Mouse (Mus musculus): Measurements from ENCODE around the gene Hmg20b. TPM values are rescaled to one million over a fixed set of nuclear protein-coding genes. Genes with fewer than 3 reads are reported as not detected.
A peak's percentile ranks its signal among the peaks of the same experiment; 100 is the strongest.

The Hmg20b gene
- polyA plus RNA-seq, 1 experiment from 2014 or later: 81.9 TPM

- peaks cover 73% of the 10 kb centered on the region for H3K36me3 ChIP-seq
- H3K27me3 ChIP-seq (replicated peaks): no peaks in the 10 kb centered on the region
- ATAC-seq (ENCODE audit: extremely low read depth, insufficient number of reproducible peaks, low FRiP score, low TSS enrichment): no peak
- no peaks in the 10 kb centered on the region for H3K9me3 ChIP-seq
- 87% methylated on average over 16 of the region's 16 CpGs for WGBS
- no peak overlapping the region for H3K4me2 ChIP-seq
- no peak overlapping the region for H3K4me3 ChIP-seq
- H3K9ac ChIP-seq: no peak overlapping the region
- no peak overlapping the region for H3K27ac ChIP-seq (replicated peaks)
- peaks cover 39% of the 10 kb centered on the region for H3K4me1 ChIP-seq
Measured at GRCm38 (mm10) chr10:81315587-81315986, 34.7 kb downstream of the Hmg20b start.

GRCm38 (mm10) chr10:81314201-81314600 lies 36.1 kb downstream of the Hmg20b start:
- H3K9me3 ChIP-seq: no peaks in the 10 kb centered on the region
- no peak overlapping the region for H3K4me2 ChIP-seq
- no peak overlapping the region for H3K4me3 ChIP-seq
- H3K9ac ChIP-seq: no peak overlapping the region
- peaks cover 32% of the 10 kb centered on the region for H3K4me1 ChIP-seq
- peaks cover 87% of the 10 kb centered on the region for H3K36me3 ChIP-seq
- H3K27ac ChIP-seq (replicated peaks): no peak overlapping the region
- no peaks in the 10 kb centered on the region for H3K27me3 ChIP-seq (replicated peaks)
- 81% methylated on average over 7 of the region's 7 CpGs for WGBS
- no peak for ATAC-seq (ENCODE audit: extremely low read depth, insufficient number of reproducible peaks, low FRiP score, low TSS enrichment)

- Histone ChIP-seq H3K27ac (replicated peaks) (no peak overlapping the region), H3K9ac (no peak overlapping the region), H3K4me1 (peaks cover 25% of the 10 kb centered on the region), H3K4me2 (no peak overlapping the region), H3K27me3 (replicated peaks) (no peaks in the 10 kb centered on the region), H3K36me3 (peaks cover 90% of the 10 kb centered on the region), H3K9me3 (no peaks in the 10 kb centered on the region), H3K4me3 (no peak overlapping the region)
- 93% methylated on average over 13 of the region's 13 CpGs for WGBS
- no peak for ATAC-seq (ENCODE audit: extremely low read depth, insufficient number of reproducible peaks, low FRiP score, low TSS enrichment)
Measured at GRCm38 (mm10) chr10:81313581-81313980, 36.7 kb downstream of the Hmg20b start.

GRCm38 (mm10) chr10:81309571-81309970 lies 40.7 kb downstream of the Hmg20b start:
- H3K27ac ChIP-seq (replicated peaks): no peak overlapping the region
- H3K9ac ChIP-seq: no peak overlapping the region
- H3K27me3 ChIP-seq (replicated peaks): no peaks in the 10 kb centered on the region
- ATAC-seq (ENCODE audit: extremely low read depth, insufficient number of reproducible peaks, low FRiP score, low TSS enrichment): no peak
- 89% methylated on average over 5 of the region's 5 CpGs for WGBS
- no peaks in the 10 kb centered on the region for H3K9me3 ChIP-seq
- peaks cover 91% of the 10 kb centered on the region for H3K36me3 ChIP-seq
- peaks cover 6% of the 10 kb centered on the region for H3K4me1 ChIP-seq
- H3K4me3 ChIP-seq: no peak overlapping the region
- H3K4me2 ChIP-seq: no peak overlapping the region

- Histone ChIP-seq H3K9me3 (no peaks in the 10 kb centered on the region), H3K4me3 (no peak overlapping the region), H3K4me1 (peaks cover 32% of the 10 kb centered on the region), H3K36me3 (peaks cover 66% of the 10 kb centered on the region), H3K9ac (no peak overlapping the region), H3K27me3 (replicated peaks) (no peaks in the 10 kb centered on the region), H3K4me2 (no peak overlapping the region), H3K27ac (replicated peaks) (no peak overlapping the region)
- ATAC-seq (ENCODE audit: extremely low read depth, insufficient number of reproducible peaks, low FRiP score, low TSS enrichment): no peak
- whole genome bisulfite sequencing: 90% methylated on average over 21 of the region's 21 CpGs
Measured at GRCm38 (mm10) chr10:81306837-81307682, 43.2 kb downstream of the Hmg20b start.

GRCm38 (mm10) chr10:81306173-81306668 lies 44.1 kb downstream of the Hmg20b start:
- Histone ChIP-seq H3K9ac (no peak overlapping the region), H3K4me2 (no peak overlapping the region), H3K36me3 (peaks cover 57% of the 10 kb centered on the region), H3K4me3 (no peak overlapping the region), H3K9me3 (no peaks in the 10 kb centered on the region), H3K27me3 (replicated peaks) (no peaks in the 10 kb centered on the region), H3K4me1 (peaks cover 40% of the 10 kb centered on the region), H3K27ac (replicated peaks) (no peak overlapping the region)
- 94% methylated on average over 12 of the region's 12 CpGs for WGBS
- no peak for ATAC-seq (ENCODE audit: extremely low read depth, insufficient number of reproducible peaks, low FRiP score, low TSS enrichment)

GRCm38 (mm10) chr10:81305663-81306062 lies 44.6 kb downstream of the Hmg20b start:
- Histone ChIP-seq H3K4me3 (no peak overlapping the region), H3K9ac (no peak overlapping the region), H3K27me3 (replicated peaks) (no peaks in the 10 kb centered on the region), H3K4me2 (no peak overlapping the region), H3K27ac (replicated peaks) (no peak overlapping the region), H3K9me3 (no peaks in the 10 kb centered on the region), H3K4me1 (peaks cover 46% of the 10 kb centered on the region), H3K36me3 (peaks cover 52% of the 10 kb centered on the region)
- 90% methylated on average over 14 of the region's 14 CpGs for WGBS
- no peak for ATAC-seq (ENCODE audit: extremely low read depth, insufficient number of reproducible peaks, low FRiP score, low TSS enrichment)

- no peak for ATAC-seq (ENCODE audit: extremely low read depth, insufficient number of reproducible peaks, low FRiP score, low TSS enrichment)
- Histone ChIP-seq H3K27me3 (replicated peaks) (no peaks in the 10 kb centered on the region), H3K4me2 (no peak overlapping the region), H3K27ac (replicated peaks) (no peak overlapping the region), H3K9ac (no peak overlapping the region), H3K36me3 (peaks cover 42% of the 10 kb centered on the region), H3K9me3 (no peaks in the 10 kb centered on the region), H3K4me3 (no peak overlapping the region), H3K4me1 (peaks cover 55% of the 10 kb centered on the region)
- 28% methylated on average over 7 of the region's 9 CpGs for WGBS
Measured at GRCm38 (mm10) chr10:81304597-81305238, 45.6 kb downstream of the Hmg20b start.

GRCm38 (mm10) chr10:81303761-81304160 lies 46.5 kb downstream of the Hmg20b start:
- H3K9me3 ChIP-seq: no peaks in the 10 kb centered on the region
- H3K4me1 ChIP-seq: peaks cover 65% of the 10 kb centered on the region
- H3K27ac ChIP-seq (replicated peaks): no peak overlapping the region
- H3K4me3 ChIP-seq: no peak overlapping the region
- H3K4me2 ChIP-seq: no peak overlapping the region
- H3K9ac ChIP-seq: peak overlapping the region; percentile 70
- WGBS: 71% methylated on average over 7 of the region's 7 CpGs
- no peak for ATAC-seq (ENCODE audit: extremely low read depth, insufficient number of reproducible peaks, low FRiP score, low TSS enrichment)
- H3K27me3 ChIP-seq (replicated peaks): no peaks in the 10 kb centered on the region
- peaks cover 33% of the 10 kb centered on the region for H3K36me3 ChIP-seq

GRCm38 (mm10) chr10:81303258-81303657 lies 47.0 kb downstream of the Hmg20b start:
- Histone ChIP-seq H3K27ac (replicated peaks) (peak overlapping the region; percentile 70), H3K9me3 (no peaks in the 10 kb centered on the region), H3K4me1 (peaks cover 70% of the 10 kb centered on the region), H3K4me2 (peak overlapping the region; percentile 49), H3K27me3 (replicated peaks) (no peaks in the 10 kb centered on the region), H3K4me3 (peak overlapping the region; percentile 22), H3K36me3 (peaks cover 28% of the 10 kb centered on the region), H3K9ac (peak overlapping the region; percentile 70)
- WGBS: 54% methylated on average over 10 of the region's 10 CpGs
- no peak for ATAC-seq (ENCODE audit: extremely low read depth, insufficient number of reproducible peaks, low FRiP score, low TSS enrichment)

GRCm38 (mm10) chr10:81302781-81303218 lies 47.5 kb downstream of the Hmg20b start:
- peaks cover 23% of the 10 kb centered on the region for H3K36me3 ChIP-seq
- H3K27me3 ChIP-seq (replicated peaks): no peaks in the 10 kb centered on the region
- H3K27ac ChIP-seq (replicated peaks): peak overlapping the region; percentile 70
- H3K9ac ChIP-seq: peak overlapping the region; percentile 70
- ATAC-seq (ENCODE audit: extremely low read depth, insufficient number of reproducible peaks, low FRiP score, low TSS enrichment): no peak
- peak overlapping the region; percentile 22 for H3K4me3 ChIP-seq
- H3K9me3 ChIP-seq: no peaks in the 10 kb centered on the region
- WGBS: 14% methylated on average over 14 of the region's 14 CpGs
- peaks cover 74% of the 10 kb centered on the region for H3K4me1 ChIP-seq
- H3K4me2 ChIP-seq: peak overlapping the region; percentile 49
